Mouse (Mus musculus) ES-Bruce4 (cell line): Measurements from ENCODE around the gene Gm9821.

Experiments
- CTCF ChIP-seq: IDR thresholded peaks from one replicate; pipeline ENCODE4 v1.8.1; 2011; ENCODE audit warnings: low read depth, low read length
- EP300 ChIP-seq: IDR thresholded peaks from 2 replicates; pipeline ENCODE4 v1.6.1; 2011; ENCODE audit warnings: low read depth, low read length; ENCODE audit not compliant: insufficient read depth

DNA sequence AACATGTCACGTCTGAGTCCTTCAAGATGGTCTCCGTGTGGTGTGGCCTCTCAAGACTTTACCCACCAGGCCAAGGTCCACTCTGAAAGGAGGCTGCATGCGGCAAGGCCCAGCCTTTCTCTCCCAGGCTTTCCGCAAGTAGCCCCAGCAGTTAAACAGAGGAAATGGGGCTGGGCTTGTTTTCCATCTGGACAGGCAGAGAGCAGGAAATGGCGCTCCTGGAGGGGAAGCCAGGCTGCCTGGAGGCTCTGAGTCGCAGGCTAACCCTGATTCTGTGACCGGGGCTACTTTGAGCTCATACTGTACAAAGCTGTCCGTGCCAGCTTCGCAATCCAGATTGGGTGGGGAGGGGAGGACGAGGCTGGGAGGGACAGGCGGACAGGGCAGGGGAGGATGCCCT, 22.5 kb downstream of the Gm9821 start:
- TF ChIP-seq CTCF (no peak), EP300 (no peak)
